Mouse (Mus musculus) liver, embryonic 12.5 days (tissue): ENCODE measurements at regions not wholly inside any gene's neighbourhood (a gene's known extent, or its start where the extent isn't known, plus 50 kb on each side); places are given as distances from the start of the nearest gene placed in this dataset.
"Not testable (repeated sequence)": the region's sequence is repeated elsewhere in the genome, so short reads cannot be mapped to it uniquely, and the experiment has no call there.

Experiments used
- ATAC-seq: fragments of 200-750 bp; cut with Nextera tagmentation; 2 replicates; pipeline ENCODE4 v1.8.0; 2017; ENCODE audit warnings: moderate number of reproducible peaks, mild to moderate bottlenecking, moderate library complexity
- H3K27ac ChIP-seq: fragments of 300-500 bp; sonication (generic); 2 replicates; pipeline ENCODE4 v1.5.1; 2016; ENCODE audit warnings: mild to moderate bottlenecking
- H3K27me3 ChIP-seq: fragments of 300-500 bp; sonication (generic); replicated peaks from 2 replicates; pipeline ENCODE4 v1.6.1; 2016; ENCODE audit warnings: mild to moderate bottlenecking, moderate library complexity
- H3K36me3 ChIP-seq: fragments of 300-500 bp; sonication (generic); 2 replicates; pipeline ENCODE4 v1.6.1; 2016; ENCODE audit warnings: mild to moderate bottlenecking, moderate library complexity
- H3K4me1 ChIP-seq: fragments of 300-500 bp; sonication (generic); 2 replicates; pipeline ENCODE4 v1.6.1; 2016
- H3K4me2 ChIP-seq: fragments of 300-500 bp; sonication (generic); 2 replicates; pipeline ENCODE4 v1.6.1; 2016; ENCODE audit warnings: mild to moderate bottlenecking, moderate library complexity
- H3K4me3 ChIP-seq: fragments of 300-500 bp; sonication (generic); 2 replicates; pipeline ENCODE4 v1.5.1; 2016; ENCODE audit warnings: mild to moderate bottlenecking, moderate library complexity
- H3K9ac ChIP-seq: fragments of 300-500 bp; sonication (generic); 2 replicates; pipeline ENCODE4 v1.6.1; 2016; ENCODE audit warnings: mild to moderate bottlenecking, moderate library complexity
- H3K9me3 ChIP-seq: fragments of 300-500 bp; sonication (generic); replicated peaks from 2 replicates; pipeline ENCODE4 v1.6.1; 2016; ENCODE audit warnings: mild to moderate bottlenecking, moderate library complexity
- WGBS: fragments of 180-500 bp; shearing (Covaris S2); methylation state at CpG from one replicate; pipeline ENCODE4 v1.1.7; 2016; ENCODE audit not compliant: insufficient replicate concordance; 5-methylcytosine and 5-hydroxymethylcytosine counted together

DNA sequence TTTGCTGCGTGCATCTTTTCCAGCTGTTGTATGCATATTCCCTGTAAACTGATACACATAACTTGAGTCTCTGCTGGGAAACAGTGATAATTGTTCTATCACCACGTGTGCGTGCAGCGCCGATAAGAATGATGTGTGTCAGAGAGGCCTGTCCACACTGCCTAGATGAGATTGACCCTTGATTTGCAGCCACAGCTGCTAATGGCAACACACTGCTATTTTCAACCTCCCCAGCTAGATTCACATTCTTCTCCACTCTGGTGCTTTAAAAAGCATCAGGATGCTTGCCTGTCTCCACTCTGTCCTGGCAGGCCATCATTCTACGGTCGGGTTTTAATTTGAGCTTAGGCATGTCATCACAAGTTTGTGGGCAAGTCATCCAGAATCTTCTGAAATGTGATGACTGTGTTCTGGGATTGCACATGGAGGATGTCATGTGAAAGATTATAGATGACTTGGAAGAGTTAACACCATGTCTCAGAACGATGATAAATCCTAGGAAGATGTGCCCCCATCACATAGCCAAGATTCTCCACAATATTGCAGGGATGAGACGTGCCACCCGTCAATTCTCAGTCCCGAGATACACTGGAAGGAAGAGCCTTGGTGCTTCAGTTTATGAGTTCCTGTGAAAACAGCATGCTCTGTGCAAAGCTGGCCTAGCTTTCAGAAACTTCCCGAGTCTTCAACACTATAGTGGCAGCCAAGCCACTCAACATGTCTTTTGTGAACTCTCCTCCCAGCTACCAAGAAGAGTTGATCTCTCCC lies 123.6 kb upstream of the Nrip1 start:
- no peaks in the 10 kb centered on the region for H3K36me3 ChIP-seq
- no peaks in the 10 kb centered on the region for H3K4me1 ChIP-seq
- no peak for ATAC-seq
- no peak overlapping the region for H3K9ac ChIP-seq
- H3K9me3 ChIP-seq = no peaks in the 10 kb centered on the region
- no peak overlapping the region for H3K4me2 ChIP-seq
- H3K27ac ChIP-seq = no peak overlapping the region
- H3K27me3 ChIP-seq = no peaks in the 10 kb centered on the region
- H3K4me3 ChIP-seq = no peak overlapping the region
- 73% methylated on average over 12 of the region's 12 CpGs for WGBS

DNA sequence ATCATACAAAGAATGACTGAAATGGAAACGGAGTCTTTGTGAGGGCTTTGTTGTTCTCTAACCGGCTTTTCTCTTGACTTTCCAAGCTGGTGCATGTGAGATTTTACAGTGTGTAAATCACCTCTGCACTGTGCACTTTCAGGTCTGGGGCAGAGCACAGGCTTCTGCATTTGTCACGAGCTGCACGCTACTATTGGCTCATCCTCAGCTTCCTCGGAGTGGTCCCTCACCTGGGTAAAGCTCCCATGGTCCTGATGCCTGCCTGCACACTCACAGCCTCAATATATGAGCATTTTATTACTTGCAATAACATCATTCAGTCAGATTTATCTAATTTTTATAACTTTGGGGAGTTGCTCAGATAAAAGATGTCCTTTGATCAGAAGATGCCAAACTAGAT lies 109.8 kb upstream of the Nrip1 start:
- H3K9ac ChIP-seq = no peak overlapping the region
- 85% methylated on average over 5 of the region's 5 CpGs for WGBS
- no peak overlapping the region for H3K4me2 ChIP-seq
- no peaks in the 10 kb centered on the region for H3K36me3 ChIP-seq
- H3K4me3 ChIP-seq = no peak overlapping the region
- ATAC-seq = no peak
- no peaks in the 10 kb centered on the region for H3K9me3 ChIP-seq
- no peaks in the 10 kb centered on the region for H3K27me3 ChIP-seq
- H3K4me1 ChIP-seq = no peaks in the 10 kb centered on the region
- no peak overlapping the region for H3K27ac ChIP-seq

- Histone ChIP-seq H3K9me3 (no peaks in the 10 kb centered on the region), H3K9ac (no peak overlapping the region), H3K4me3 (no peak overlapping the region), H3K4me1 (no peaks in the 10 kb centered on the region), H3K27ac (no peak overlapping the region), H3K36me3 (no peaks in the 10 kb centered on the region), H3K27me3 (no peaks in the 10 kb centered on the region), H3K4me2 (no peak overlapping the region)
- 72% methylated on average over 4 of the region's 4 CpGs for WGBS
- no peak for ATAC-seq
Measured at GRCm38 (mm10) chr16:76481966-76482365, 108.3 kb upstream of the Nrip1 start.

DNA sequence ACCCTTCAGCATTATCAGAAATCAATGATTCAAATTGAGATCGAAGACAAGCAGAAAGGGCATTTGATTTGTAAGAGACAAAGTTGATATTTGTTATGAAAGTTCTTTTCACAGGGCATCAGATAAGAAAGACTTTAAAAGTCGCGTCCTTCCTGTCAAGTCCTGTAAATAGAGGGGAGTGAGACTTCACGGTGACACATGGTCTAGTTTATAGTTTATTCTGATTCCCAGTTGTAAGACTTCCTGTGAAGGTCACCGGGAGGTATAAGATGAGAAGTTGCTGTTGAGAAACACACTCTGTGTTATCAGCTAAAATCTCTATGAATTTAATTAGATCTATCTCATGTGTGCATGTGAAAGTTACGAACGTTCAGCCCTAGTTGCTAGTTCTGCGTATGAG lies 103.8 kb upstream of the Nrip1 start:
- H3K4me1 ChIP-seq = no peaks in the 10 kb centered on the region
- 68% methylated on average over 8 of the region's 8 CpGs for WGBS
- no peaks in the 10 kb centered on the region for H3K36me3 ChIP-seq
- H3K9ac ChIP-seq = no peak overlapping the region
- no peak for ATAC-seq
- H3K4me2 ChIP-seq = no peak overlapping the region
- H3K9me3 ChIP-seq = no peaks in the 10 kb centered on the region
- H3K4me3 ChIP-seq = no peak overlapping the region
- H3K27me3 ChIP-seq = no peaks in the 10 kb centered on the region
- no peak overlapping the region for H3K27ac ChIP-seq

GRCm38 (mm10) chr16:76474481-76474880 lies 100.9 kb upstream of the Nrip1 start:
- Histone ChIP-seq H3K27ac (no peak overlapping the region), H3K9me3 (no peaks in the 10 kb centered on the region), H3K9ac (no peak overlapping the region), H3K4me1 (no peaks in the 10 kb centered on the region), H3K27me3 (no peaks in the 10 kb centered on the region), H3K4me3 (no peak overlapping the region), H3K36me3 (no peaks in the 10 kb centered on the region), H3K4me2 (no peak overlapping the region)
- no peak for ATAC-seq
- WGBS = 69% methylated on average over 6 of the region's 6 CpGs

DNA sequence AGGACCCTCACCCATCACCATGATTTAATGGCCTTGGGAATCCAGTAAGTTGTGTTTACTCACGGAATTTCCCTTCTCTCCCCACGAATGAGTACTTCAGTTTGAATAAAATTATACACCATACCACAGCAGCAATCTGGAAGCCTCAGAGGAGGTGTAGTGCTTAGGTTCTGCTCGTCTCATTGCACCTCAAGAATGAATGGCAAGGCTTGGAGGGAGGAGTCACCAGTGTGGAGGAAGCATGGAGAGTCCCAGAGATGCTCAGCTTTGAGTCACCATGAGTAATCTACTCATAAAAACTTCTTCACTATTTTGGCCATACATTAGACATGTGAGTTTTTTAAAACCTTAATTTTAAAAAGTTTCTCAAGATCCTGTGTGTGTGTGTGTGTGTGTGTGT lies 98.8 kb upstream of the Nrip1 start:
- no peak overlapping the region for H3K4me2 ChIP-seq
- no peak overlapping the region for H3K27ac ChIP-seq
- no peaks in the 10 kb centered on the region for H3K4me1 ChIP-seq
- 51% methylated on average over 3 of the region's 3 CpGs for WGBS
- ATAC-seq = no peak
- no peaks in the 10 kb centered on the region for H3K9me3 ChIP-seq
- no peak overlapping the region for H3K9ac ChIP-seq
- no peaks in the 10 kb centered on the region for H3K27me3 ChIP-seq
- no peak overlapping the region for H3K4me3 ChIP-seq
- no peaks in the 10 kb centered on the region for H3K36me3 ChIP-seq

GRCm38 (mm10) chr16:76471081-76471480 lies 97.5 kb upstream of the Nrip1 start:
- no peak overlapping the region for H3K9ac ChIP-seq
- H3K4me3 ChIP-seq = no peak overlapping the region
- H3K4me2 ChIP-seq = no peak overlapping the region
- no peaks in the 10 kb centered on the region for H3K9me3 ChIP-seq
- H3K27me3 ChIP-seq = no peaks in the 10 kb centered on the region
- no peak for ATAC-seq
- WGBS = 62% methylated on average over 3 of the region's 3 CpGs
- no peaks in the 10 kb centered on the region for H3K4me1 ChIP-seq
- H3K36me3 ChIP-seq = no peaks in the 10 kb centered on the region
- H3K27ac ChIP-seq = no peak overlapping the region

DNA sequence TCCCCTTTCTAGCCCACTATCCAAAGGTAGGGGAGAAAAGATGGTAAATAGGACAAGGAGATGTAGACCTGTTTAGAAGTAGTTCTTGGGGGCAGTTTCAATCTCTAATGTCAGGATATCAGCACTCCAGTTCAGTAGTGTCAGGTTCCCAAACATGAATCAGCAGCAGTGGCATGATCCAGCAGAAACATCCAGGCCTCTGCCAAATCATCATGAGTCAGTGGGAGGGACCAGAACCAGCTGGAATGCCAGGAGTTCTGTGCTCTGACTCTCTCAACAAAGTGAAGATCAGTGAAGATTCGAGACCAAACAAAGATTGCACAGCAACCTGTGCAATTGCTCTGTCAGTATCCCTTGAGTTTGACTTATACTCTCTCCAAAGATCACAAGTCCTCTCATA lies 85.9 kb upstream of the Nrip1 start:
- peak; percentile 28; the same call in 1 of the 2 replicates for ATAC-seq
- Histone ChIP-seq H3K9me3 (no peaks in the 10 kb centered on the region), H3K4me2 (no peak overlapping the region), H3K36me3 (no peaks in the 10 kb centered on the region), H3K4me3 (no peak overlapping the region), H3K27me3 (no peaks in the 10 kb centered on the region), H3K4me1 (peaks cover 50% of the 10 kb centered on the region), H3K27ac (peak overlapping the region; percentile 51; the same call in 1 of the 2 replicates), H3K9ac (no peak overlapping the region)
- 61% methylated on average over 1 of the region's 1 CpGs for WGBS

GRCm38 (mm10) chr16:76456300-76456599 lies 82.6 kb upstream of the Nrip1 start:
- Histone ChIP-seq H3K4me2 (peak overlapping the region; percentile 47), H3K4me1 (peaks cover 64% of the 10 kb centered on the region), H3K9ac (peak overlapping the region; percentile 19; the same call in 1 of the 2 replicates), H3K27ac (peak overlapping the region; percentile 80), H3K4me3 (0 out of 2 replicates have a peak overlapping the region, but pooled peaks have one; percentile 3)
- WGBS = 36% methylated on average over 2 of the region's 2 CpGs
- ATAC-seq = peak; percentile 62
- H3K9me3 ChIP-seq, H3K36me3 ChIP-seq, H3K27me3 ChIP-seq: not testable (repeated sequence)

DNA sequence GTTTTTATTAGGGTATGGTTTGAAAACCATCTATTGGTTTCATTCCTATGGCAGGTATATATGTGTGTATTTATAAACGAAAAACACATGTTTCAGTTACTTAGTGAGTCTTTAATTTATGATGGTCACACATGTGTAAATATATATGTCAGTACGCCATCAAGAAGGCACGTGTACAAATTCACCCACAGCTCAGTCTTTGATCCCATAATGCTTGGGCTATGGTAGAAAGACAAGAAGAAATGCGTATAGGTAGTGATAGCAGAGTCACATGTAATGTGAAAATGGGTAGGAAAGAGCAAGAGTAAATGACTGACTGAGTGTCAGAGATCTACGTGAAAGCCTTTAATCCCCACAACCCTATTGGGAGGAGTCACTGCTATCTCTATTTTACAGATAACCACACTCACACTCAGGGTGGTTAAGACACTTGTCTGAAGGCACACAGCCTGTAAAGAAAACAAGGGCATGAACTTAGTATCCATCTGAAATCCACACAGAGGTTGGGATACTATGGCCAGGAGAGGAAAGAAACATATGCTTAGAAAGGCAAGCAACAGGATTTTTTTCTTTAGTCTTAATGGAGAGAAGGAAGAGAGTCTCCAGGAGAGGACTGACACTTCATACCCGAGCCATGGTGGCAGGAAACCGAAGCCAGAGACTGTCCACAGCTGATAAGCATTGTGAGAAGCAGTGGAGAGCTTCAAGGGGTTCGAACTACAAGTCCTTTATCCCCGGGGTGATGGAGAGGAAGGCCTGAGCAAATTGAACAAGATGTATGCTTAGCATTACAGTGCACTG lies 82.1 kb upstream of the Nrip1 start:
- Histone ChIP-seq H3K4me3 (0 out of 2 replicates have a peak overlapping the region, but pooled peaks have one; percentile 3), H3K9me3 (no peaks in the 10 kb centered on the region), H3K36me3 (no peaks in the 10 kb centered on the region), H3K4me2 (peak overlapping the region; percentile 47), H3K27me3 (no peaks in the 10 kb centered on the region), H3K27ac (peak overlapping the region; percentile 80), H3K9ac (peak overlapping the region; percentile 19; the same call in 1 of the 2 replicates), H3K4me1 (peaks cover 64% of the 10 kb centered on the region)
- peak; percentile 96 for ATAC-seq
- WGBS = 26% methylated on average over 9 of the region's 9 CpGs

GRCm38 (mm10) chr16:76454741-76455465 lies 81.3 kb upstream of the Nrip1 start:
- peak overlapping the region; percentile 5; the same call in 1 of the 2 replicates for H3K27ac ChIP-seq
- H3K4me1 ChIP-seq = peaks cover 61% of the 10 kb centered on the region
- no peak for ATAC-seq
- 76% methylated on average over 17 of the region's 17 CpGs for WGBS
- H3K4me2 ChIP-seq = no peak overlapping the region
- H3K9ac ChIP-seq = no peak overlapping the region
- H3K36me3 ChIP-seq = no peaks in the 10 kb centered on the region
- H3K27me3 ChIP-seq = no peaks in the 10 kb centered on the region
- H3K9me3 ChIP-seq = no peaks in the 10 kb centered on the region
- no peak overlapping the region for H3K4me3 ChIP-seq
